Mouse (Mus musculus): ENCODE data around the gene Por. TPM values are rescaled to one million over a fixed set of nuclear protein-coding genes. Genes with fewer than 3 reads are reported as not detected.

Gene Por
- total and polyA plus RNA-seq, 3 experiments = 63.0 to 93.6 (median 77.4) TPM

GRCm38 (mm10) chr5:135776546-135776945 lies 106.7 kb downstream of the Por start:
- intact Hi-C loops (cut with DNase I) = loop anchor here (2.0 to 5.0 kb wide), 3 partner anchors 30 to 229 kb away; partner anchors contain the start of gene Hip1
- 75% methylated on average over 4 of the region's 4 CpGs for WGBS
- peaks cover 8% of the 10 kb centered on the region; the same call in 1 of the 2 replicates for H3K36me3 ChIP-seq (ENCODE audit: control insufficient read depth, insufficient read depth, low read length)
- no peak for DNase-seq
- TF ChIP-seq EP300 (IDR thresholded peaks at IDR 0.05; ENCODE audit: insufficient read depth, low read depth, low read length) (no peak), POLR2A (IDR thresholded peaks at IDR 0.05; ENCODE audit: insufficient read depth, low read depth, low read length) (no peak), CTCF (IDR thresholded peaks at IDR 0.05) (no peak)
- peaks cover 2% of the 10 kb centered on the region; the same call in 1 of the 2 replicates for H3K79me2 ChIP-seq (replicated peaks; ENCODE audit: control insufficient read depth, insufficient read depth, low read length)
- H3K4me3 ChIP-seq = no peak overlapping the region
- H3K27me3 ChIP-seq (ENCODE audit: control insufficient read depth, insufficient read depth, low read length) = no peaks in the 10 kb centered on the region
- no peak overlapping the region for H3K9ac ChIP-seq (ENCODE audit: low read depth, low read length)
- H3K4me1 ChIP-seq (ENCODE audit: control insufficient read depth, insufficient read depth, low read length) = peaks cover 4% of the 10 kb centered on the region
- no peak overlapping the region for H3K27ac ChIP-seq

GRCm38 (mm10) chr5:135777796-135778470 lies 108.1 kb downstream of the Por start, which contains the start of gene Styxl1:
Gene Styxl1, minus strand, starts transcription at chr5:135778385.
- H3K27me3 ChIP-seq (ENCODE audit: control insufficient read depth, insufficient read depth, low read length) = no peaks in the 10 kb centered on the region
- H3K4me1 ChIP-seq (ENCODE audit: control insufficient read depth, insufficient read depth, low read length) = peaks cover 6% of the 10 kb centered on the region
- DNase-seq = no peak
- peaks cover 2% of the 10 kb centered on the region; the same call in 1 of the 2 replicates for H3K79me2 ChIP-seq (replicated peaks; ENCODE audit: control insufficient read depth, insufficient read depth, low read length)
- peak within 1 kb of the TSS; percentile 97 for H3K9ac ChIP-seq (ENCODE audit: low read depth, low read length)
- H3K4me3 ChIP-seq = peak within 1 kb of the TSS; percentile 100
- peak within 1 kb of the TSS; percentile 97 for H3K27ac ChIP-seq
- intact Hi-C loops (cut with DNase I) = loop anchor here (2.0 to 5.0 kb wide), 3 partner anchors 31 to 231 kb away; partner anchors contain the start of gene Hip1
- H3K36me3 ChIP-seq (ENCODE audit: control insufficient read depth, insufficient read depth, low read length) = peaks cover 8% of the 10 kb centered on the region; the same call in 1 of the 2 replicates
- TF ChIP-seq POLR2A (IDR thresholded peaks at IDR 0.05; ENCODE audit: insufficient read depth, low read depth, low read length) (no peak; the same call in 1 of the 2 replicates), EP300 (IDR thresholded peaks at IDR 0.05; ENCODE audit: insufficient read depth, low read depth, low read length) (no peak), CTCF (IDR thresholded peaks at IDR 0.05) (no peak)
- WGBS = under 1% methylated on average over 45 of the region's 45 CpGs

- TF ChIP-seq EP300 (IDR thresholded peaks at IDR 0.05; ENCODE audit: insufficient read depth, low read depth, low read length) (peak; percentile 77; the same call in 1 of the 2 replicates), POLR2A (IDR thresholded peaks at IDR 0.05; ENCODE audit: insufficient read depth, low read depth, low read length) (peak; percentile 99), CTCF (IDR thresholded peaks at IDR 0.05) (no peak)
- intact Hi-C loops (cut with DNase I) = loop anchor here (1.0 to 5.0 kb wide), 3 partner anchors 28 to 231 kb away; partner anchors contain the start of genes Hip1 and Srrm3
- peak within 1 kb of the TSS; percentile 100 for H3K4me3 ChIP-seq
- under 1% methylated on average over 70 of the region's 70 CpGs for WGBS
- peaks cover 8% of the 10 kb centered on the region; the same call in 1 of the 2 replicates for H3K36me3 ChIP-seq (ENCODE audit: control insufficient read depth, insufficient read depth, low read length)
- peak within 1 kb of the TSS; percentile 97 for H3K9ac ChIP-seq (ENCODE audit: low read depth, low read length)
- H3K27ac ChIP-seq = peak within 1 kb of the TSS; percentile 97
- peaks cover 2% of the 10 kb centered on the region; the same call in 1 of the 2 replicates for H3K79me2 ChIP-seq (replicated peaks; ENCODE audit: control insufficient read depth, insufficient read depth, low read length)
- H3K27me3 ChIP-seq (ENCODE audit: control insufficient read depth, insufficient read depth, low read length) = no peaks in the 10 kb centered on the region
- peaks cover 6% of the 10 kb centered on the region for H3K4me1 ChIP-seq (ENCODE audit: control insufficient read depth, insufficient read depth, low read length)
- DNase-seq = peak; percentile 96 to 99
Measured at GRCm38 (mm10) chr5:135778471-135779445, 108.9 kb downstream of the Por start, which contains the start of gene Mdh2. Gene Mdh2, plus strand, starts transcription at chr5:135778480.

- no peak for TF ChIP-seq CTCF (IDR thresholded peaks at IDR 0.05)
- no peak for TF ChIP-seq POLR2A (IDR thresholded peaks at IDR 0.05; ENCODE audit: insufficient read depth, low read depth, low read length)
- TF ChIP-seq EP300 (IDR thresholded peaks at IDR 0.05; ENCODE audit: insufficient read depth, low read depth, low read length) = no peak
- DNase-seq = no peak
- Histone ChIP-seq H3K36me3 (ENCODE audit: control insufficient read depth, insufficient read depth, low read length) (peaks cover 8% of the 10 kb centered on the region; the same call in 1 of the 2 replicates), H3K4me1 (ENCODE audit: control insufficient read depth, insufficient read depth, low read length) (peaks cover 6% of the 10 kb centered on the region), H3K79me2 (replicated peaks; ENCODE audit: control insufficient read depth, insufficient read depth, low read length) (peaks cover 2% of the 10 kb centered on the region; the same call in 1 of the 2 replicates), H3K4me3 (peak overlapping the region; percentile 100), H3K27me3 (ENCODE audit: control insufficient read depth, insufficient read depth, low read length) (no peaks in the 10 kb centered on the region), H3K27ac (no peak overlapping the region; the same call in 1 of the 2 replicates), H3K9ac (ENCODE audit: low read depth, low read length) (no peak overlapping the region)
- intact Hi-C loops (cut with DNase I) = no loop called here
- 32% methylated on average over 8 of the region's 8 CpGs for WGBS
Measured at GRCm38 (mm10) chr5:135780331-135780730, 110.5 kb downstream of the Por start.

GRCm38 (mm10) chr5:135782901-135783300 lies 113.1 kb downstream of the Por start:
- intact Hi-C loops (cut with DNase I) = no loop called here
- H3K27ac ChIP-seq = no peak overlapping the region
- WGBS = 55% methylated on average over 4 of the region's 4 CpGs
- H3K9ac ChIP-seq (ENCODE audit: low read depth, low read length) = no peak overlapping the region
- TF ChIP-seq CTCF (IDR thresholded peaks at IDR 0.05) (no peak), EP300 (IDR thresholded peaks at IDR 0.05; ENCODE audit: insufficient read depth, low read depth, low read length) (0 out of 2 replicates have a peak, but pooled peaks have one; percentile 3), POLR2A (IDR thresholded peaks at IDR 0.05; ENCODE audit: insufficient read depth, low read depth, low read length) (no peak)
- peaks cover 2% of the 10 kb centered on the region; the same call in 1 of the 2 replicates for H3K79me2 ChIP-seq (replicated peaks; ENCODE audit: control insufficient read depth, insufficient read depth, low read length)
- no peak overlapping the region for H3K4me3 ChIP-seq
- no peak for DNase-seq
- H3K36me3 ChIP-seq (ENCODE audit: control insufficient read depth, insufficient read depth, low read length) = peaks cover 8% of the 10 kb centered on the region; the same call in 1 of the 2 replicates
- H3K4me1 ChIP-seq (ENCODE audit: control insufficient read depth, insufficient read depth, low read length) = peaks cover 5% of the 10 kb centered on the region
- H3K27me3 ChIP-seq (ENCODE audit: control insufficient read depth, insufficient read depth, low read length) = no peaks in the 10 kb centered on the region

Small RNA genes within 50 kb of the gene (microRNA-seq; reads per million reads assigned to microRNA genes)
- gene Mir7034 = 0 to 0.77 reads per million in 2 experiments

Other genes starting within 250 kb of the Por start
- 10 to 100 TPM; 25.0 to 29.6 TPM for gene Hip1, start 124.9 kb upstream of the Por start, total RNA-seq (2021)
- gene Hip1, start 124.9 kb upstream of the Por start, polyA plus RNA-seq (2012; rRNA removed) = 22.2 and 34.4 TPM in 2 replicates
- gene Ccl26, start 106.5 kb upstream of the Por start, total RNA-seq (2021) = not detected
- not detected in 2 replicates for gene Ccl26, start 106.5 kb upstream of the Por start, polyA plus RNA-seq (2012; rRNA removed)
- gene Ccl24, start 97.0 kb upstream of the Por start, total RNA-seq (2021) = 1 to 10 TPM; 2.6 TPM
- gene Ccl24, start 97.0 kb upstream of the Por start, polyA plus RNA-seq (2012; rRNA removed) = 3.2 and 4.3 TPM in 2 replicates
- gene Rhbdd2, start 37.4 kb upstream of the Por start, total RNA-seq (2021) = 10 to 100 TPM; 18.2 to 23.9 TPM
- 23.0 and 27.6 TPM in 2 replicates for gene Rhbdd2, start 37.4 kb upstream of the Por start, polyA plus RNA-seq (2012; rRNA removed)
- 10 to 100 TPM; 13.6 to 19.3 TPM for gene Tmem120a, start 74.4 kb downstream of the Por start, total RNA-seq (2021)
- 18.5 and 27.3 TPM in 2 replicates for gene Tmem120a, start 74.4 kb downstream of the Por start, polyA plus RNA-seq (2012; rRNA removed)
- not detected for gene Styxl1, start 108.4 kb downstream of the Por start, total RNA-seq (2021)
- 0.20 TPM in 1 of 2 replicates, not detected in the other for gene Styxl1, start 108.4 kb downstream of the Por start, polyA plus RNA-seq (2012; rRNA removed)
- 1,000 to 10,000 TPM; 1,645 to 1,928 TPM for gene Mdh2, start 108.4 kb downstream of the Por start, total RNA-seq (2021)
- gene Mdh2, start 108.4 kb downstream of the Por start, polyA plus RNA-seq (2012; rRNA removed) = 2,909 and 3,459 TPM in 2 replicates
- not detected for gene Srrm3, start 136.9 kb downstream of the Por start, total RNA-seq (2021)
- not detected in 2 replicates for gene Srrm3, start 136.9 kb downstream of the Por start, polyA plus RNA-seq (2012; rRNA removed)
- gene Hspb1, start 217.9 kb downstream of the Por start, total RNA-seq (2021) = 100 to 1,000 TPM; 434 to 446 TPM
- 427 and 635 TPM in 2 replicates for gene Hspb1, start 217.9 kb downstream of the Por start, polyA plus RNA-seq (2012; rRNA removed)